Mouse (Mus musculus) heart, postnatal 14 days (tissue): ENCODE measurements around the gene Atp2b4. TPM values are rescaled to one million over a fixed set of nuclear protein-coding genes. Genes with fewer than 3 reads are reported as not detected.

ENCODE experiments used
- DNase-seq, 2 experiments: peaks; one replicate each; pipeline ENCODE4 v3.0.0; 2021 to 2022
- intact Hi-C: fragments of 180-260 bp; cut with DNase I; formaldehyde crosslinking; loops from one replicate; pipeline ENCODE4 v1.15.1; 2025
- microRNA-seq, 2 experiments: library from miRNA; unstranded; fragments of <30 nt; microRNA quantifications; one replicate each; pipeline ENCODE4 v1.2.0; 2021 to 2022
- total RNA-seq, 2 experiments: library from RNA; stranded (reverse); gene quantifications; 2 replicates each; pipeline ENCODE4 v1.2.3; 2021

The Atp2b4 gene
- total RNA-seq, 2 experiments from 2014 or later = 29.9 to 32.2 TPM

DNA sequence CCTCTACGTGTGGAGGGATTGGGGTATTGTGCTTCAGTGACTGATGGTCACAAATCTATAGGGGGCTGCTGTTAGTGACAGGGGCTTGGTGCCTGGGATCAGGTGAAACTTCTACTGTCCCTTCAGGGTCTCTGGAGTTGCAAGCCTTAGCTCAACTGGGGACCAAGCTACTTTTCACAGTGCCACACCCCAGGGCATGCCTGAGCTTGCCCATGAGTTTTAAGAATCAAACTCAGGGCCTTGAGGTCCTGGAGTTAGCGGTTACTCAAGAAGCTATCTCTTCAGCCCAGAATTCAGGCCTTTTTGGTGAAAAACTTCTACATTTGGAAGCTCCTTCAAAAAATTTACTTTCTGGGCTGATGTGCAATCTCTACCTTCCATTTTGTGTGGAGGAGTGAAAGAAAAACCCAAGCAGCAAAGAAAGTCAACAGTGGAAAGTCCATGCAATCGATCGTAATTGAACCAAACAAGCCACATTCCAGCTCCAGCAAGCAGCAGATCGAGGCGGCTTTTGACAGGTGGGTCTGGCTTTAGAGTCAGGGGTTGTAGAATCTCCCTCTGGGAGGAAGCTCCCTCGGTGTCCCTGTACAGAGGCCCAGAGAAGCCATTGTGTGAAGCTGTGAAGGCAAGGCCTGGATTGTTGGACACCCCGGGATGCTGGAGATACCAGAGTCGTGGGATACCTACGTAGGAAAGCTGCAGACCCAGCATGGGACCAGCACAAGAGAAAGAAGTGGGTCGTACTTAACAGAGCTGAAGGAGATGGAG, 136.5 kb downstream of the Atp2b4 start:
- intact Hi-C loops = no loop called here

DNA sequence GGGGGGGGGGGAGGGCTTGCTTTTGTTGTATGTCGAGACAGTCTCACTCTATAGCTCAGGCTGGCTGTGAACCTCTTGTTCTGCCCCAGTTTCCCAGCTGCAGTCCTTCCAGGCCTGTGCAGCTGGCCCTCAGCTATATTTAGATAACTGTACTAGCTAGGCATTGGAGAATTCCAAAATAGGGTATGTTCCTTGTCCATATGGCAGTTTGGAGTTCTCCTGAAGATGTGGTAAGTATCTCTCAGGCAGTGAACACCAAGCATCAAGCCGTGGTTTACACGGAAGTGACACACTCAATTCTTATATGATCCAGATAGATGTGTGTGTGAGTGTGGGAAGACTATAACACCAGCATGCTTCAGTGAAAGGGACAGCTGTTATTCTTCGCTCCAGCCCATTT, 137.4 kb downstream of the Atp2b4 start:
- DNase-seq = no peak
- intact Hi-C loops = no loop called here

More for the DNA sequence above, 136.5 kb downstream of the Atp2b4 start:
- DNase-seq = no peak

DNA sequence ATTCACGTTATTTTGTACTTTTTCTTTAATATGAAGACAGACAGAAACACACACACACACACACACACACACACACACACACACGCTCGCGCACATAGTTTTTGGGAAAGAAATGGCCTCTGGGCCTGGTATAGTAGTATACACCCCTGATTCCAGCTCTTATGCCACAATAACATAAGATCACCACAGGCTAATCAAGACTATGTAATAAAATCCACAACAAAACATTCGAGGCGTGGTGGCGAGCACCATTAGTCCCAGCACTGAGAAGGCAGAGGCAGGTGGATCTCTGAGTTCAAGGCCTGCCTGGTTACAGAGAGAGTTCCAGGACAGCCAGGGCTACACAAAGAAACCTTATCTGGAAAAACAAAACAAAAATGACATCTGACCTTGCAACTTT, 137.9 kb downstream of the Atp2b4 start:
- DNase-seq = no peak
- intact Hi-C loops = no loop called here

DNA sequence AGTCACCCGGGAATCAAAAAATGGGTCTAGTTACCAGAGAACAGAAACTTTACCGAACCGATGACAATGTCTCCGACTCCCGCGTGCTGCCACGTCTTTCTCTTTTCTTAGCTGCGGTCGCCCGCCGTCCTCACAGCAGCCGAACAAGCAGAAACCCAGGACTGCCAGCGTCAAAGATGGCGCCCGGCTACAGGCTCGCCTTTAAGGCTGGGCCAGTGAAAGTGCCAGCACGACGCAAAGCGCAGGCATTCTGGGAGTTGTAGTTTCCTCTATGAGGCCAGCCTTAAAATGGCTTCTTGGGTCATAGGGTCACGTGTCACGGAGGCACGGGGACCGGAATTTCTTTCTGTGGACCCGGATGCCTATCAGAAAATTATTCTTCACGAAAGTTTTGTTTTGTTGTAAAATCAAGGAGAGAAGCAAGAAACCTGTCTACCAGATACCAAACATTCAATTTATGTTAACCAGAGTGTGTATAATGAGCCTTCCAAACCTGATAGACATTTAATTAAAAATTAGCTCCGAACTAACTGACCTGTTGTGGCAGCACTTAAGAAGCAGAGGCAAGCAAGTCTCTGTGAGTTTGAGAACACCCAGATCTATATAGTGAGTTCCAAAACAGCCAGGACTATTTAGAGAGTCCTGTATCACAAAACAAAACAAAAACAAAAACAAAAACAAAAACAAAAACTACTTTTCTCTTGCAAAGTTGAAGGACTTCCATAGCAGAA, 139.5 kb downstream of the Atp2b4 start, which contains the start of gene Gm38394:
TSS of gene Gm38394 (minus strand) at position 116 of the 731 bp plus-strand sequence.
- peak; percentile 88 to 92 for DNase-seq
- intact Hi-C loops = no loop called here

DNA sequence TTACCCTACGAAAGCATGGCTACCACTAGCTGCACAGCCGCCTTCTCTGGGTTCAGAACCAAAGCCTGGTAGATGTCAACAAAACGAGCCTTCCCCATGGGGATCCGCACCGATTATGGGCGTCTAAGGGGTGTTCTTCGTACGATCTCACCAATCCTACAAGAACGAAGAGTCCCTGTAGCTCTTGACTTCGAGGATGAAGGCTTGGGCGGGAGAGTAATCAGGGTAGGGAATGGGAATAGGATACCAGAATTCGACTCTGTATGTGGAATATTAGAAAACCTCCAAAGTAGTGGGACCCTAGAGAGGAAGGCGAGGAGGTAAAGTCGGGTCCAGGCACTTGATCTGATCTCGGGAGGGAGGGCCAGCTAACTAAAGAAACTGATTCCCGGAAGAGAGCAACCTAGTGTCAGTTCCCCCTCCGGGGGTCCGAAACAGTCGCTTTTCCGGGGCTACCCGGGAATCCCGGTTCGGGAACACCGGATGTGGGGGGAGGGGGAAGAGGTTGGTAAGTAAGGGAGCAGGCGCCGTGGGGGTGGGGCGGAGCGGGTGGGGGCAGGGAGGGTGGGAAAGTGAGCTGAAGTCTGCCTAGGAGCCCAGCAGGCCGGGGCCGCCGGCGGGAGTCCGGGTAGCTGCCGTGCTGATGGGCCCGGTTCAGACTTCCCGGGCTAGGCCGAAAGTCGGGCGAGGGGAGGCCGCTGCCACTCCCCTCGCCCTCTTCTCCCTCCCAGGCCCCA, 140.2 kb downstream of the Atp2b4 start, which contains the start of gene Zbed6:
TSS of gene Zbed6 (minus strand) at position 420 of the 737 bp plus-strand sequence.
- intact Hi-C loops = no loop called here
- peak; percentile 77 to 82 for DNase-seq

DNA sequence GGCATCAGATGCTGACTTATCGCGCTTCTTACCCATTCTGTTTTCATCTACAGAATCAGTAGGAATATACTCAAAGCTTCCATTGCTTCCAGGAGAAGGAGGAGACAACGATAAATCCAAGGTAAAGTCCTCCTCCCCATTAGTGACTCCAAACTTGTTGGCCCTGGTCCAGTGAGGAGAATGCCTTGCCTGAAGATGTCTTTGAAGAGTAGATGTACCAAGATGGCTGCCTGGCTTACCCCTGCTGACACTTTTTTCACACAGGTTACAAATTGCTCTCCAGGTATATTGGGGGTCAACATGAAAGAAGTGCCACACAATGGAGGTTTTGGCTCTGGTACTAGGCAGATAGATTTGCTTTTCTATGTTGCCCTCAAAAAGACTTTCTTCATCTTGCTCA, 142.0 kb downstream of the Atp2b4 start:
- peak in 1 of 2 experiments; percentile 18 for DNase-seq
- intact Hi-C loops = no loop called here

DNA sequence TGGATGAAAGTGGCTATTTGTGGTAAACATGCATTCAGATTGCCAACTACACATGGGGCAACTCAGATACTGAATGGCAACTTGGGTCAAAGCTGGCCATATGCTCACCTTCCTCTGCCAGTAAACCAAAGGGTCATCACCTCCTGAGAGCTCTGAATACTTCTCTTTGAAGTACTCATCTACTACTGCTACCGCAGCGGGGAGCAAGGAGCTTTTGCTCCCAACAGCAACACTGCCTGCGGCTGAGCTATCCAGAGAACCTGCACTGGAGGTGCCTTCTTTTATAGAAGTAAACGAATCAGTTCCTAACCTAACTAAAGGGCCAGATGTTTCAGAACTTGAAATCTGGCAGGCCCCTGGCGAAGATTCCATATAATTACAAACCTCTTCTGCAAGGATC, 144.0 kb downstream of the Atp2b4 start:
- intact Hi-C loops = no loop called here
- DNase-seq = no peak

DNA sequence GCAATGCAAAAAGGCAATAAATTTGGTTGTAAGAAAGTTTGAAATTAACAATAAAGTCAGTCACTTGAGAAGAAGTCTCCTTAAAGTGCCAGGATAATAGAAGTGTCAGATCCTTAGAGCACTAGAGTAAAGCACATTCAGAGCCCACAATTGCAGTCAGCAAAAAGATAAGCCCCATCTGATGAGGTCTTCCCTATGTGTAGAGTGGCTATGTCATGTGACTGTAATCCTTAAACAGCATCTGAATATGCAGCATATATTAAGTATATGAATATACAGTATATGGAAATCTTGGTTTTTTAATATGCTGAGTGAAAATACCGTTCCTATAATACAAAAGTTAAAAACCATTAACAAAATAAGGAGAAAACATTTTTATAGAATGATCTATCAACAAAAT, 147.8 kb downstream of the Atp2b4 start:
- intact Hi-C loops = no loop called here
- DNase-seq = no peak

DNA sequence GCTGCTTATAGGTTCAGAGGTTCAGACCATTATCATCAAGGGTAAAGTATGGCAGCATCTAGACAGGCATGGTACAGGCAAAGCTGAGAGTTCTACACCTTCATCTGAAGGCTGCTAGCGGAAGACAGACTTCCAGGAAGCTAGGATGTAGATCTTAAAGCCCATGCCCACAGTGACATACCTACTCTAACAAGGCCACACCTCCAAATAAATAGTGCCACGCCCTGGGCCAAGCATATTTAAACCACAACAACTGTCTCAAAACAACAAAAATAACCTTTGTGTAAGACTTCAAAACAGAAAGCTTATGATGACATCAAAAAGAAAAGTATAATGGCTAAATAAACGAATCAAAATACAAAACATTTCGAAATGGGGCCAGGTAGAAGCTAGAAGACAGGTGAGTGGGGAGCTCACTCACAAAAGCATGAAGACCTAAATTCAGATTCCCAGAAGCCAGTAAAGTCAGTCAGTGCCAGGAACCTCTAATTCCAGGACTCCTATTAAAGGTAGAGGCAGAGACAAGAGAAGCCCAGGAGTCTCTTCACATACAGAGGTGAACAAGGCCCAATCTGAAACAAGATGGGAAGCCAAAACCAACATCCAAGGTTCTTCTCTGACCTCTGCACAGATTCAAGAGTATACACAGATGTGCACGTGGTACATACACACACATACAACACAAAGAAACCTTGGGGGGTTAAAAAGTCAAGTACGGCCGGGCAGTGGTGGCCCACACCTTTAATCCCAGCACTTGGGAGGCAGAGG, 150.4 kb downstream of the Atp2b4 start:
- intact Hi-C loops = no loop called here
- no peak for DNase-seq

Small RNA genes within 50 kb of the gene (microRNA-seq; reads per million reads assigned to microRNA genes)
- 0 reads per million in 2 experiments for gene Mir6903

Other genes starting within 250 kb of the Atp2b4 start
- gene Snrpe, start 190.8 kb downstream of the Atp2b4 start, total RNA-seq = 10 to 100 TPM; 77.8 to 81.2 TPM
- gene Zbed6, start 140.2 kb downstream of the Atp2b4 start, total RNA-seq = 1 to 10 TPM; 3.4 to 5.8 TPM
- 10 to 100 TPM; 28.3 to 29.5 TPM for gene Gm38394, start 139.7 kb downstream of the Atp2b4 start, total RNA-seq
- gene Lax1, start 110.9 kb downstream of the Atp2b4 start, total RNA-seq = under 1 TPM; 0.19 to 0.51 TPM
- under 1 TPM; 0.17 to 0.55 TPM for gene Optc, start 107.0 kb upstream of the Atp2b4 start, total RNA-seq
- 10 to 100 TPM; 25.0 to 29.5 TPM for gene Prelp, start 120.4 kb upstream of the Atp2b4 start, total RNA-seq
- 10 to 100 TPM; 13.5 to 17.4 TPM for gene Fmod, start 236.2 kb upstream of the Atp2b4 start, total RNA-seq